Mouse (Mus musculus): Measurements from ENCODE around the gene Kif3c.

- TF ChIP-seq EP300 (IDR thresholded peaks at IDR 0.05; ENCODE audit: low read depth in 1 of 2, low read length in 2 of 2) = no peak
- TF ChIP-seq CTCF (IDR thresholded peaks at IDR 0.05 in 2 of 3, conservative IDR thresholded peaks at IDR 0.05 in 1 of 3; ENCODE audit: control insufficient read depth in 1 of 3, insufficient read depth in 1 of 3, low read depth in 2 of 3, low read length in 3 of 3, poor library complexity in 1 of 3, severe bottlenecking in 1 of 3) = no peak
- no peak for TF ChIP-seq POLR2A (IDR thresholded peaks at IDR 0.05; ENCODE audit: control insufficient read depth in 1 of 2, insufficient read depth in 1 of 2, low read depth in 1 of 2, low read length in 2 of 2, poor library complexity in 1 of 2)
- no peak for TF ChIP-seq CHD2 (IDR thresholded peaks at IDR 0.05; ENCODE audit: low read length)
- TF ChIP-seq GATA1 (IDR thresholded peaks at IDR 0.05; ENCODE audit: low read depth, low read length) = no peak
- no peak for TF ChIP-seq USF1 (IDR thresholded peaks at IDR 0.05; ENCODE audit: low read depth, low read length)
- no peak for TF ChIP-seq RAD21 (IDR thresholded peaks at IDR 0.05; ENCODE audit: low read depth, low read length)
- TF ChIP-seq RCOR1 (IDR thresholded peaks at IDR 0.05; ENCODE audit: low read depth, low read length) = no peak
- no peak for TF ChIP-seq ZC3H11A (IDR thresholded peaks at IDR 0.05; ENCODE audit: low read depth, low read length)
Measured at GRCm38 (mm10) chr12:3440916-3441315, 76.0 kb downstream of the Kif3c start.
